Mouse (Mus musculus): ENCODE measurements around the gene Dyrk1a.

Gene Dyrk1a

DNA sequence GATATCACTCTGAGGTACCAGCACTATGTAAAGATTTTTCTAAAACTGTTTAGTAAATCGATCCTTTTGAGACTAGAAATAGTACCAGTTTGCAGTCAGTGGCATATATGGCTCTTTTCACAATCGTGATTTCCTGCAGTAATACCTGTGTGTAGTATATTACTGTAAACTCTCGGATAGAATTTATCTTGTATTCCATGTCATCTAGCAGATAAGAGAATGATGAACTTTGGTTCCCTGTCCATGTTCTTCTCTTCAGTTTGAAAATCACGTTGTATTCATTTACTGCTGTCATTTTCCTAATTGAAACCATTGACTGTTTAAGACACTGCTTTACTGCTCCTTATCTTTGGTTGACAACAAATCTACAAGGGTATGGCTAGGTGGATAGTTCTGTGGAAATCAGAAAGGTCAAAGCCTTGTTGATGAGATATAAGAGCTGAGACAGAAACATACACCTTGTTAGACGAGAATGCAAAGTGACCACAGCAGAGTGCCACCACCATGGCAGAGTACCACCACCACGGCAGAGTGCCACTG lies 62.7 kb downstream of the Dyrk1a start:
- no peak for DNase-seq (ENCODE audit: low read depth)

DNA sequence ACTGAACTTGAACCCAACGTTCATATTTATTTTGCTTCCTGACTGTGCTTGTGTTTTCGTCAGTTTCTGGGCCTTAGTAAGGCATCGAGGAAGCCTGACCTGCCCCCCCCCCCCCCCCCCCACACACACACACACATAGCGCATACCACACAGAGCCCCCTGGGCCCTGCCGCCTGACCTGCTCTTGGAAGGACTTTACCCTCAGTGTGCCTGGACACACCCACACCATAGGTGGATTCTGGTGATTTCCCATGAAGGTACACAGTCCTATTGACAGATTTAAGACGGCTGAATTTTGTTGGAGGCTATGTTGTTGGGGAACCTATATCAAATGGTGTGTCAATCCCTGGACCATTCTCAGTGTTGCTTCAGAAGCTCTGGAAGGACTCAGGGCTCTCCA lies 63.2 kb downstream of the Dyrk1a start:
- DNase-seq (ENCODE audit: low read depth): no peak

GRCm38 (mm10) chr16:94637423-94637822 lies 67.6 kb downstream of the Dyrk1a start:
- DNase-seq (ENCODE audit: low read depth): peak; percentile 41

DNA sequence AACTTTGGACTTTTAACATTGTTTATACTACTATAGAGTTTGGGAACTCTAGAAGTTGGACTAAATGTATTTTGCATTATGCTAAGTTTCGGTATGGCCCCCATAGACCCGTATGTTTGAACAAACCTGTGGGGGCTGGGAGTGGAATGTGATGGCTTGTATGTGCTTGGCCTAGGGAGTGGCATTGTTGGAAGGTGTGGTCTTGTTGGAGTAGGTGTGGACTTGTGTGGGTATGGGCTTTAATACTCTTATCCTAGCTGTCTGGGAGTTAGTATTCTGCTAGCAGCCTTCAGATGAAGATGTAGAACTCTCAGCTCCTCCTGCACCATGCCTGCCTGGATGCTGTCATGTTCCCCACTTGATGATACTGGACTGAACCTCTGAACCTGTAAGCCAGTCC lies 72.0 kb downstream of the Dyrk1a start:
- DNase-seq (ENCODE audit: low read depth): no peak

GRCm38 (mm10) chr16:94647153-94647552 lies 77.3 kb downstream of the Dyrk1a start:
- peak; percentile 44 for DNase-seq (ENCODE audit: low read depth)

DNA sequence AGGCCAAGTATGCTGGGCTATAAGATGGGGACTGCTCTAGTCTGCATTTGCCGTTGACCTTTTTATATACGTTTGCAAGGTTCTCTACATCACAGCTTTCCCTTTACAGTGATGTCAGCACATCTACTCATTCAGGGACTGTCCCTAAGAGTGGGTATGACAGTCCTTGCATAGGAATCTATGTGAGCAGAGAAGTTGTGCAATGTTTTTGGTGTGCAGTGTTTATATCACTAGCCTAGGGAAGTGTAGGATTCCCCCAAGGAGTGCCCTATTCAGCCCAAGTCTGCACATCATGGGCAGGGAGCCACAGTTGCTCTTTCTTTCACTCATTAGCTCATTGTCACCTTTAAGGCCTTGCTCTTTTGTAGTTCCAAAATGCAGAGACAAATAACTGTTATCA lies 78.1 kb downstream of the Dyrk1a start:
- DNase-seq (ENCODE audit: low read depth): no peak

- no peak for DNase-seq (ENCODE audit: low read depth)
Observed at GRCm38 (mm10) chr16:94649861-94650260, 80.1 kb downstream of the Dyrk1a start.

DNA sequence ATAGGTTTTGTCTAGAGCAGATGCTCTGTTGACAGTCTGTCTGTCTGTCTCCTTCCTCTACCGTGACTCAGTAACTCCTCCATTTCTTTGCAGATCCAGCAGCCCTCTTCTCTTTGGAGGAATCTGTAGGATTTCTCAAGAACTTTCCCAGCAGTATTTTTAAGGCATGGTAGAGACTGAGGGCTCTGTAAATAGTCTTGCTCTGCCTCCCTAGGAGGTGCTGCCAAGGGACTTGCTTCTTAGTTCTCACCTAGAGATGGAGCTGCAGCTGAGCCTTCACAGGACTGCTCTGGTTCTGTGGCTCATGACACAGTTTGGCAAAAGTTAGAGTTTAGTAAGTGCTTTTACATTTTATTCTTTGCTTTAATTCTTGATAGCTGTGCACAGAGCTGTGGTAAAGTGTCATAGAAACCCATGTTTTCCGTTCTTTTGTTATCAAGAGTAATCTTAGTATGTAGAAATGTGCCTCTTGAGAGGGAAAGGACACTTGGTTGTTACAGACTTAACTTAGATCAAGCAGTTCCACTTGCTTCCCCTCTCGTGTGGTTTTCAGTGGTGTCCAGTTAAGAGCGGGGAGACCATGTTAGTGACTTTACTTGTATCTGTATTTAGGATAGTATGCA lies 82.4 kb downstream of the Dyrk1a start:
- no peak for DNase-seq (ENCODE audit: low read depth)

DNA sequence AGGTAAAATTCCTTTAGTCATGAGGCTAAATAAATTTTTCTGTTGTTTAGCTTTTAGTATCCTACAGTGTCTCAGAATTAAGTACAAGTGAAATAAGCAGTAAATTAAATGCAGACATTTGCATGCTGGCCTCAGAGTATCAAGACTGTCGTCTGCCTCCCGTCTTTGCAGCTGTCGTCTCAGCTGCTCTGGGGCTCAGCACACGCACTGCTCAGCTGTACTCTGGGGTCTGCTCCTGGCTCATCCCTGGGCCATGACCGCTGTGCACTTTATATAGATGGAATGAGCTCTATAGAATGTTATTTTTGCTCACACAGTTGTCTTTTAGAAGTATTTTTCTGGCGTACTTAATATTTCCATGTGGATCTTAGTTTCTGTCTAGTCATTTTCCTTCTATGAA lies 85.3 kb downstream of the Dyrk1a start:
- no peak for DNase-seq (ENCODE audit: low read depth)

DNA sequence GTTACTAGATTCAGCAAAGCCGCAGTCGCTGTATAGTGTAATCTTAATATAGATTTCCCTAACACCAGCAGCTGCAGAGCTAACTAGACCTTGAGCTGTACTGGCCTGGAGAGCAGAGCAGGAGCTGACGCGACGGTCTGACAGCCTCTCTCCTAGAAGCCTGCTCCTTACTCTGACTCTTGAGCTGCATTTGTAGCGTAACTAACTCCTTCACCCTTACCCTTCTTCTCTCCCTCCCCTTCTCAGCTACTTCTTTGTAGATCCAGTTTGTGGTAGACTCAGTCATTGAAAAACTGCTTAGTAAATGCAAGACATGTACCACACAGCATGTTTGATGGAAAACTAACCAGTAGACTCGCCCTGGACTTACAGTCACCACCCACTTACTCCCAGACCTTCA lies 87.1 kb downstream of the Dyrk1a start:
- no peak for DNase-seq (ENCODE audit: low read depth)

DNA sequence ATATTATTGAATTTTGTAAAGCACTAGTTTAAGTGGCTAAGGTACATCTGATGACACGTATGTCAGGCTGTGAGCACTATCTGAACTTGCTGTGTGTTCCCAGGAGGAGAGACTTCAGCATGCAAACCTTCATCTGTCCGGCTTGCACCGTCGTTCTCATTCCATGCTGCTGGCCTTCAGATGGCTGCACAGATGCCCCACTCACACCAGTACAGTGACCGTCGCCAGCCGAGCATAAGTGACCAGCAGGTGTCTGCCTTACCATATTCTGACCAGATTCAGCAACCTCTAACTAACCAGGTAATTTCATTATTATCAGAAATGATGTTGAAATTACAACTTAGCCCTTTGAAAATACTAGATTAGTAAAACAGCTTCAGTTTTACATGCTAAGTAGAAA lies 89.6 kb downstream of the Dyrk1a start:
- DNase-seq (ENCODE audit: low read depth): no peak

- DNase-seq (ENCODE audit: low read depth): no peak
Observed at GRCm38 (mm10) chr16:94660221-94660620, 90.4 kb downstream of the Dyrk1a start.

DNA sequence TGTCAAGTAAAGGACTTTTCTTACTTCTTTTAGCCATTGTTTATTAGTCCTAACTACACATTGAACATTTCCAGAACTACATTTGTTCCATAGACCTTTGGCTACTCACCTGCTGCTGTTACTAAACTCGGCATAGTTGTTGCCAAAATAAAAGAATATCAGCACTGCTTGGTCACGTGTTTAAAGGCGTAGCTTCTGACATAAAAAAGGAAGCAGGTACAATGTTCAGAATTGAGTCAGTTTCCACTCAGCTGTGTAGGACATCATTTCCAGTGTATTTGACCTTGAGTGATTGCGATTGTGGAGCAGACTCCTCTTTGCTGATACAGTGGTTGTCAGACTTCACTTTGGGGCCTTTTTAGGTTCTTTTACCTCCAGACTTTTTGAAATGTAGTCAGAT lies 97.7 kb downstream of the Dyrk1a start:
- no peak for DNase-seq (ENCODE audit: low read depth)

GRCm38 (mm10) chr16:94671313-94671712 lies 101.5 kb downstream of the Dyrk1a start:
- DNase-seq (ENCODE audit: low read depth): no peak

- DNase-seq (ENCODE audit: low read depth): no peak
Observed at GRCm38 (mm10) chr16:94680924-94681323, 111.1 kb downstream of the Dyrk1a start.

DNA sequence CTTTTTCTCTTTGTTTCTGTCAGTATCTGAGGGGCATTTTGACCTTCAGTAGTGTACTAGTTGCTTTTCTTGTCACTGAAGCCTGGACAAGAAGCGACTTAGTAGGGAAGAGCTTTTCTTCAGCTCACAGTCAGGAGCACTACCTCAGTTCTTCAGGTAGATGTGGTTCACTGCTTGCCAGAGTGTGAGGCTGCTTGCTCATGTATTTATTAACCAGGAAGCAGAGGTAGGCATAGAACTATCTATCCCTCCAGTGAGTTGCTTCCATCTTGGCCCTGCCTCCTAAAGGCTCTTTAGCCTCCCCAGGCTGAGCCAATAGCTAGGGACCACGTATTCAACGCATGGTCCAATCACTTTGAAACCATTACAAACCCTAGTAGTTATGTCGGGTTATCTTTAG lies 112.0 kb downstream of the Dyrk1a start:
- DNase-seq (ENCODE audit: low read depth): no peak

- no peak for DNase-seq (ENCODE audit: low read depth)
Observed at GRCm38 (mm10) chr16:94683960-94684359, 114.2 kb downstream of the Dyrk1a start.

DNA sequence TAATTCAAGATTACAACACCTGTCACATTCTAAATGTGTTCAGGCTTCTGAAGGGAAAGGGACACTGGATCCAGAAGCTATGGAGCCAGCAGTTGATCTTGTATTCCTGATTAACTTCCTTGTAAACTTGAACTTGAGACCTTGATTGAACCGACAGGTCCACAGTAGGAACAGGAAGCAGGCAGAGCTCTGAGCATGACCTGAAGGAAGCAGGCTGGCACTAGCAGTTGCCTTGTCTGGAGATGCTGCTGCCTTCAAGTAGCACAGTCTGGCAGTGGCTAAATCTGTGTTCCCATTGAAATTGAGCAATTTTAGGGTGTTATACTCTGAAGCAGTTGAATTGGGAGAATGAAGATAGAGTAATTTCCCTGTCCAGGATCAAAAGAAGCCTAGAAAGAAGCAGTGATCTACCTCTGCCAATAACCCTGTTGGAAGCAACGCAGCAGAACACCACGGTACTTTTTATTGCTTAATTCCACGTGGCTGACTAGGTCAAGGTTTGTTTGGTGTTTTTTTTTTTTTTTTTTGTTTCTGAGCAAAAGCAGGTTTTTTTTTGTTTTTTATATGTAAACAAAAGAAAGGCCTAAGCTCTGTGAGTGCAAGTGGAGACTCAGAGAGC lies 124.0 kb downstream of the Dyrk1a start:
- no peak for DNase-seq (ENCODE audit: low read depth)

DNA sequence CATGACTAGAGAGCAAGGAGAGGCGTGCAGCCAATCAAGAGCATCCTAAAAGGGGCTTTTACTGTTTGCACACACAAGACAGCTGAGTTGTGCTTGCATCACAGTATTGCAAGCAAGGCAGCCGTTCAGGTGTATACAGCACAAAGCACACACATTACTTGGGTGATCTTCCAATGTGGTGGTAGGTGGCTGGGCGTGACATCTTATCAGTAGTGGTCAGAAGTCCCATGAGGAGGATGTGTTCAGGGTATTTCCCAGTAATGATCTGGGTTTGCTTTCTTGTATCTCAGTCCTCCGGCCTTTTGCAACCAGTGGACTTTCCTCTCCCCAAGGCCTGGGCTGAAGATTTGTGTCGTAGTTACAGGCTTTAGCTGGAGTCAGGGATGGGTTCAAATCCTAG lies 127.7 kb downstream of the Dyrk1a start:
- DNase-seq (ENCODE audit: low read depth): no peak

DNA sequence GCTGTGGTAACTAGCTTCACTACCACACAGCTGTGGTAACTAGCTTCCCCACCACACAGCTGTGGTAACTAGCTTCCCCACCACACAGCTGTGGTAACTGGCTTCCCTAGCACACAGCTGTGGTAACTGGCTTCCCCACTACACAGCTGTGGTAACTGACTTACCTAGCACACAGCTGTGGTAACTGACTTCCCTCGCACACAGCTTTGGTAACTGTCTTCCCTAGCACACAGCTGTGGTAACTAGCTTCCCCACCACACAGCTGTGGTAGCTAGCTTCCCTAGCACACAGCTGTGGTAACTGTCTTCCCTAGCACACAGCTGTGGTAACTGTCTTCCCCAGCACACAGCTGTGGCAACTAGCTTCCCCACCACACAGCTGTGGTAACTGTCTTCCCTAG lies 128.4 kb downstream of the Dyrk1a start:
- DNase-seq (ENCODE audit: low read depth): peak; percentile 27

DNA sequence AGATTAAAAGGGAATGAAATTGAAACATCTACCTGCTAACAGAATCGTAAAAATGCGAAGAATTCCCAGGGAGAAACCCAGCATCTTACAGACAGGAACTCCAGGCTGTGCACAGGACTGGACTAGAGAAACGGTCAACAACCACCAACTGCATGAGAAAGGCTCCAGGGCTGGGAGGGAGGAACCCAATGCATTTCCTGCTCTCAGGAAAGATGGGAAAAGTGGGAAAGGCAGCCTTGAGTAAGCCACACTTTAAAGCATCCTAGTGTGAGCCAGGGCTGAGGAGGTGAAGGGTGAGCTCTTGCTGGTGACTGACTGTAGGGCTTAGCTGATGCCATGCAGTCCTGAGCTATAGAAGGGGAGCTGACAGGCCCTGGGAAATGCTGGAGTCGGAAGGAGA lies 131.3 kb downstream of the Dyrk1a start:
- DNase-seq (ENCODE audit: low read depth): no peak

DNA sequence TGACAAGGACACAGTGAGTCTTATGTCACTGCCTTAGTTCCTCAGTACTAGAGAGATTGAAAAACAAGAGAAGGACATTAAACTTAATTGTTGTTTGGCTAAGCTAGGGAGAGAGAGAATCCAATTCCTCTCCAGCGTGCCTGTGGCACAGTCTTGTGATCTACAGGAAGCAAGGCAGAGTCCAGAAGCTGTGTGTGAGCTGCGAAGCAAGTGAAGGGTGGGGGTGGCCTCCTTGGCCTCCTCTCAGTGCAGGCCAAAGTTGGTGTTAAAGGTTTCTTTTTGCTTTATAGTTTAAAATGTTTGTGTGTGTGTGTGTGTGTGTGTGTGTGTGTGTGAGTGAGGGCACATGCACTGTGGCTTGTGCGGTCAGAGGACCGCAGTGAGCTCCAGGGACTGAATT lies 132.2 kb downstream of the Dyrk1a start:
- DNase-seq (ENCODE audit: low read depth): no peak

GRCm38 (mm10) chr16:94713480-94714094 lies 143.8 kb downstream of the Dyrk1a start:
- peak; percentile 85 for DNase-seq (ENCODE audit: low read depth)

- DNase-seq (ENCODE audit: low read depth): no peak
Observed at GRCm38 (mm10) chr16:94714483-94714882, 144.7 kb downstream of the Dyrk1a start.
